Mouse (Mus musculus) midbrain, postnatal 0 days (tissue): ENCODE results near the gene Bag3. TPM values are rescaled to one million over a fixed set of nuclear protein-coding genes. Genes with fewer than 3 reads are reported as not detected.
A peak's percentile ranks its signal among the peaks of the same experiment; 100 is the strongest.

ENCODE experiments used
- ATAC-seq: fragments of 200-750 bp; cut with Nextera tagmentation; 2 replicates; pipeline ENCODE4 v1.8.0; 2017; ENCODE audit warnings: moderate number of reproducible peaks, mild to moderate bottlenecking, moderate TSS enrichment, moderate library complexity; ENCODE audit not compliant: low FRiP score
- DNase-seq: peaks from one replicate; pipeline ENCODE4 v3.0.0-alpha.2; 2015; ENCODE audit warnings: low spot score
- H3K27ac ChIP-seq: fragments of 300-500 bp; sonication (generic); 2 replicates; pipeline ENCODE4 v1.5.1; 2014; ENCODE audit warnings: low read depth, mild to moderate bottlenecking, low read length, mixed read lengths
- H3K27me3 ChIP-seq: fragments of 300-500 bp; sonication (generic); 2 replicates; pipeline ENCODE4 v1.6.1; 2014; ENCODE audit warnings: low read length, control low read depth, mixed read lengths; ENCODE audit not compliant: insufficient read depth
- H3K36me3 ChIP-seq: fragments of 300-500 bp; sonication (generic); 2 replicates; pipeline ENCODE4 v1.6.1; 2014; ENCODE audit warnings: low read length, control low read depth, mixed read lengths; ENCODE audit not compliant: insufficient read depth
- H3K4me1 ChIP-seq: fragments of 300-500 bp; sonication (generic); 2 replicates; pipeline ENCODE4 v1.6.1; 2014; ENCODE audit warnings: mild to moderate bottlenecking, control low read depth, antibody characterized with exemption, low read length, mixed read lengths; ENCODE audit not compliant: insufficient read depth
- H3K4me2 ChIP-seq: fragments of 300-500 bp; sonication (generic); 2 replicates; pipeline ENCODE4 v1.6.1; 2014; ENCODE audit warnings: low read depth, mild to moderate bottlenecking, low read length, mixed read lengths; ENCODE audit not compliant: poor library complexity, severe bottlenecking
- H3K4me3 ChIP-seq: fragments of 300-500 bp; sonication (generic); 2 replicates; pipeline ENCODE4 v1.5.1; 2014; ENCODE audit warnings: low read depth, mild to moderate bottlenecking, low read length, moderate library complexity
- H3K9ac ChIP-seq: fragments of 300-500 bp; sonication (generic); replicated peaks from 2 replicates; pipeline ENCODE4 v1.6.1; 2014; ENCODE audit warnings: mild to moderate bottlenecking, low read length, moderate library complexity, mixed read lengths; ENCODE audit not compliant: poor library complexity, severe bottlenecking
- H3K9me3 ChIP-seq: fragments of 300-500 bp; sonication (generic); 2 replicates; pipeline ENCODE4 v1.6.1; 2016; ENCODE audit warnings: low read length, control low read depth
- CTCF ChIP-seq: IDR thresholded peaks from 2 replicates; pipeline ENCODE4 v1.5.1; 2016; ENCODE audit warnings: antibody characterized with exemption, mild to moderate bottlenecking
- WGBS: fragments of 180-500 bp; shearing (Covaris S2); extraction: QIAGEN DNeasy Blood & Tissue Kit; methylation state at CpG from one replicate; pipeline ENCODE4 v1.1.7; 2014; 5-methylcytosine and 5-hydroxymethylcytosine counted together
- polyA plus RNA-seq: library from polyadenylated mRNA; unstranded; fragments of >200 nt; fragmentation: Nextera tagmentation; extraction: Ambion mirVana; gene quantifications from 2 replicates; pipeline ENCODE4 v1.2.1, GENCODE M21; 2015
- total RNA-seq: library from RNA; depleted of rRNA; stranded (reverse); fragments of >200 nt; gene quantifications from 2 replicates; pipeline ENCODE4 v1.2.3, GENCODE M21; 2014

Gene Bag3
- total and polyA plus RNA-seq, 2 experiments from 2014 or later, result 3.7 to 4.9 TPM

GRCm38 (mm10) chr7:128511936-128512335 lies 11.5 kb upstream of the Bag3 start:
- 93% methylated on average over 5 of the region's 5 CpGs for WGBS
- no peaks in the 10 kb centered on the region for H3K27me3 ChIP-seq
- H3K9me3 ChIP-seq, result no peaks in the 10 kb centered on the region
- no peak for ATAC-seq
- 0 out of 2 replicates have a peak, but pooled peaks cover 3% of the 10 kb centered on the region for H3K4me1 ChIP-seq
- H3K36me3 ChIP-seq, result no peaks in the 10 kb centered on the region
- no peak for DNase-seq
- H3K9ac ChIP-seq, result no peak overlapping the region
- no peak for TF ChIP-seq CTCF
- H3K4me3 ChIP-seq, result no peak overlapping the region
- no peak overlapping the region for H3K27ac ChIP-seq
- H3K4me2 ChIP-seq, result no peak overlapping the region

- H3K4me2 ChIP-seq, result no peak overlapping the region
- H3K27me3 ChIP-seq, result no peaks in the 10 kb centered on the region
- H3K4me3 ChIP-seq, result no peak overlapping the region
- no peak for ATAC-seq
- no peaks in the 10 kb centered on the region for H3K36me3 ChIP-seq
- TF ChIP-seq CTCF, result no peak
- 0 out of 2 replicates have a peak, but pooled peaks cover 3% of the 10 kb centered on the region for H3K4me1 ChIP-seq
- H3K9me3 ChIP-seq, result no peaks in the 10 kb centered on the region
- WGBS, result 17% methylated on average over 7 of the region's 7 CpGs
- no peak for DNase-seq
- no peak overlapping the region for H3K9ac ChIP-seq
- no peak overlapping the region for H3K27ac ChIP-seq
Measured at GRCm38 (mm10) chr7:128513512-128513911, 9.9 kb upstream of the Bag3 start.

GRCm38 (mm10) chr7:128514341-128514740 lies 9.1 kb upstream of the Bag3 start:
- no peaks in the 10 kb centered on the region for H3K9me3 ChIP-seq
- ATAC-seq (no peak), DNase-seq (no peak)
- H3K4me3 ChIP-seq, result no peak overlapping the region
- H3K36me3 ChIP-seq, result no peaks in the 10 kb centered on the region
- TF ChIP-seq CTCF, result no peak
- H3K27me3 ChIP-seq, result no peaks in the 10 kb centered on the region
- 0 out of 2 replicates have a peak, but pooled peaks cover 3% of the 10 kb centered on the region for H3K4me1 ChIP-seq
- 47% methylated on average over 4 of the region's 4 CpGs for WGBS
- H3K4me2 ChIP-seq, result no peak overlapping the region
- H3K27ac ChIP-seq, result no peak overlapping the region
- H3K9ac ChIP-seq, result no peak overlapping the region

- Histone ChIP-seq H3K27me3 (no peaks in the 10 kb centered on the region), H3K27ac (no peak overlapping the region), H3K9ac (no peak overlapping the region), H3K4me2 (no peak overlapping the region), H3K4me3 (no peak overlapping the region), H3K4me1 (0 out of 2 replicates have a peak, but pooled peaks cover 3% of the 10 kb centered on the region), H3K9me3 (no peaks in the 10 kb centered on the region), H3K36me3 (no peaks in the 10 kb centered on the region)
- 30% methylated on average over 4 of the region's 4 CpGs for WGBS
- DNase-seq, result peak; percentile 65
- no peak for ATAC-seq
- TF ChIP-seq CTCF, result no peak
Measured at GRCm38 (mm10) chr7:128516346-128516745, 7.1 kb upstream of the Bag3 start.

- Histone ChIP-seq H3K4me2 (no peak overlapping the region), H3K27ac (no peak overlapping the region), H3K9me3 (no peaks in the 10 kb centered on the region), H3K4me3 (no peak overlapping the region), H3K27me3 (peaks cover 9% of the 10 kb centered on the region), H3K4me1 (no peaks in the 10 kb centered on the region), H3K9ac (no peak overlapping the region), H3K36me3 (no peaks in the 10 kb centered on the region)
- DNase-seq (no peak), ATAC-seq (no peak)
- no peak for TF ChIP-seq CTCF
- 75% methylated on average over 16 of the region's 16 CpGs for WGBS
Measured at GRCm38 (mm10) chr7:128519316-128520050, 3.9 kb upstream of the Bag3 start.

- WGBS, result 8% methylated on average over 50 of the region's 51 CpGs
- peaks cover 9% of the 10 kb centered on the region for H3K27me3 ChIP-seq
- H3K27ac ChIP-seq, result peak overlapping the region; percentile 38; the same call in 1 of the 2 replicates
- H3K4me1 ChIP-seq, result peaks cover 1% of the 10 kb centered on the region; the same call in 1 of the 2 replicates
- H3K4me2 ChIP-seq, result peak overlapping the region; percentile 55
- no peaks in the 10 kb centered on the region for H3K36me3 ChIP-seq
- TF ChIP-seq CTCF, result no peak
- 0 out of 2 replicates have a peak, but pooled peaks have one; percentile 34 for ATAC-seq
- DNase-seq, result no peak
- H3K4me3 ChIP-seq, result peak overlapping the region; percentile 35
- H3K9ac ChIP-seq, result peak overlapping the region; percentile 48
- no peaks in the 10 kb centered on the region for H3K9me3 ChIP-seq
Measured at GRCm38 (mm10) chr7:128523962-128524581, 656 bp downstream of the Bag3 start.
